Mouse (Mus musculus): ENCODE results near the gene Stat4. TPM values are rescaled to one million over a fixed set of nuclear protein-coding genes. Genes with fewer than 3 reads are reported as not detected.

Stat4 gene
- polyA plus RNA-seq (2015; fragmentation: Nextera tagmentation; extraction: Ambion mirVana): 1.9 and 5.1 TPM in 2 replicates

DNA sequence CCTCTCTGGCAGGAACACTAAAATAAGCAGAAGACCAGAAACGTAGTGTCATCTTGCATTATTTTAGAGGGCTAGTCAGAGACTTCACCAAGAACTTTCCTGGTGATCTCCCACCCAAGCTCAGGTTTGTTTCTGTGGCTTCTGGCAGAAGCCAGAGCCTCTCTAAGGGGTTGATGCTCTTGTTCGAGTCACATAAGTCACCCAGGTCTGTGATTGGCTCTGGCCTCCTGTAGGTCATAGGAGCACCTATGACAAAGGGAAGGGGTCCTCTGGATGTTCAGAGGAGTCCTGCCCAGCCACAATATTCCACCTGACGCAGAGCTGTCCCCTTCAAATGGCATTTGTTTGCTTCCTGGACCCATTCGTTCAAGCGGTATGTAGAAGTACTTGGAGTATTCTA, at the start of gene Stat4:
TSS of gene Stat4 (plus strand) at position 301 of the 400 bp plus-strand sequence.
- H3K27ac ChIP-seq: no peak within 1 kb of the TSS
- 83% methylated on average over 5 of the region's 5 CpGs for WGBS
- no peak for ATAC-seq (replicated peaks; ENCODE audit: insufficient number of reproducible peaks, insufficient read depth, low FRiP score, low read depth)
- H3K4me1 ChIP-seq (replicated peaks): peaks cover 2% of the 10 kb centered on the region; the same call in 1 of the 2 replicates
- H3K36me3 ChIP-seq: no peaks in the 10 kb centered on the region
- H3K4me2 ChIP-seq: no peak within 1 kb of the TSS
- no peak within 1 kb of the TSS for H3K9ac ChIP-seq
- no peaks in the 10 kb centered on the region for H3K27me3 ChIP-seq
- H3K4me3 ChIP-seq: no peak within 1 kb of the TSS
- no peaks in the 10 kb centered on the region for H3K9me3 ChIP-seq (replicated peaks)

DNA sequence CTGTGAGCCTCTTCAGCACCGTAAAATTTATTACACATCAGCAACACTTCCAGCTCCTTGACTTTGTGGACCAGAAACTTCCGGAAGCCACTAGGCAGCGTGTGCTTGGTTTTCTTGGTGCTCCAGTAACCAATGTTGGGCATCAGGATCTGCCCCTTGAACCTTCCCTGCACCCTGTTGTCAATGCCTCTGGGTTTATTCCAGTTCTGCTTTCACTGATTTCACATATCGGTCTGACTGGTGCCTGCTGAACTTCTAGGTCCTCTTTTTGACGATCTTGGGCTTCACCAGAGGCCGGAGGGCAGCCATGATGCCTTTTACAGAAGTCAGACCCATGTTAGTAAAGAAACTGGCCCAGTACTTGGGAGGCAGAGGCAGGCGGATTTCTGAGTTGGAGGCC, 48.6 kb upstream of the Stat4 start:
- no peak overlapping the region for H3K4me3 ChIP-seq
- no peaks in the 10 kb centered on the region for H3K36me3 ChIP-seq
- H3K9ac ChIP-seq: no peak overlapping the region
- H3K9me3 ChIP-seq (replicated peaks): no peaks in the 10 kb centered on the region
- peaks cover 5% of the 10 kb centered on the region for H3K4me1 ChIP-seq (replicated peaks)
- H3K27ac ChIP-seq: no peak overlapping the region
- H3K4me2 ChIP-seq: no peak overlapping the region
- ATAC-seq (replicated peaks; ENCODE audit: insufficient number of reproducible peaks, insufficient read depth, low FRiP score, low read depth): no peak
- no peaks in the 10 kb centered on the region for H3K27me3 ChIP-seq
- WGBS: 88% methylated on average over 7 of the region's 7 CpGs

DNA sequence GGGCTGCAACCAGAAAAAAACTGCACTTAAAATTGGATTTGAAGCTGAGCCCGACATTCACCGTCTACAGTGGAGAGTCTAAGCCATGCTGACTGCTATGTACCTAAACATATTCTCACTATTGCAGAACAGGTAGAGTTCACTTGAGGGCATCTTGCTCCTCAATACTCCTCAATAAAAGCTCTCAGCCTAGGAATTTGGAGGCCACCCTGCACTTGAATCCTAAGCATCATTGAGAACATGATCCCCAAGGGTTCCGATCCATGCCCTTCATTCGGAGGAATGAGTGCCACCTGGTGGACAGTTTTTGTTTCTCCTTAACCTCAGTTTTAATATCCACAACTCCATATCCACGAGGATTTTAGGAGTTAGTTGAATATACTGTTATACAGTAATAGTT, 42.2 kb upstream of the Stat4 start:
- 43% methylated on average over 5 of the region's 5 CpGs for WGBS
- no peaks in the 10 kb centered on the region for H3K9me3 ChIP-seq (replicated peaks)
- ATAC-seq (replicated peaks; ENCODE audit: insufficient number of reproducible peaks, insufficient read depth, low FRiP score, low read depth): no peak

DNA sequence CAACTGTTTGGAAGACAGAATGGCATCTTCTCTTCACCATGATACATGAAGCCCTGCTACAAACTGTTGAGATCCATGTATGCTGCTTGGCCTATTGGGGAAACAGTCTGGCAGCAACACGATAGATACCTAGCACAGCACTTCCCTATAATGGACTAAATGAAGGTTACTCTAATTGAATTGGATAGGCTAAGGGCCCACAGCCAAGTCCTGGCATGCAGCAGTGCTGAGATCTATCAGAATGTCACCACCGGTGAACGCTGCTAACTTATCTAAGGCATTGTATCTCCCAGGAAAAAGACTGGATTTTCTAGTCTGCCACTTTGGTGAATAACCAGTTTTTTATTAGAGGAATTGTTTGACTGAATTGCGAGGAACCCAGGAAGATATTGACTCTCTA, 39.8 kb upstream of the Stat4 start:
- 43% methylated on average over 4 of the region's 4 CpGs for WGBS
- no peaks in the 10 kb centered on the region for H3K27me3 ChIP-seq
- H3K9me3 ChIP-seq (replicated peaks): no peaks in the 10 kb centered on the region
- H3K4me2 ChIP-seq: no peak overlapping the region
- H3K4me1 ChIP-seq (replicated peaks): no peaks in the 10 kb centered on the region
- no peaks in the 10 kb centered on the region for H3K36me3 ChIP-seq
- no peak for ATAC-seq (replicated peaks; ENCODE audit: insufficient number of reproducible peaks, insufficient read depth, low FRiP score, low read depth)
- no peak overlapping the region for H3K9ac ChIP-seq
- no peak overlapping the region for H3K4me3 ChIP-seq
- no peak overlapping the region for H3K27ac ChIP-seq

More for the DNA sequence above, 42.2 kb upstream of the Stat4 start:
- Histone ChIP-seq H3K27ac (no peak overlapping the region), H3K4me1 (replicated peaks) (no peaks in the 10 kb centered on the region), H3K36me3 (no peaks in the 10 kb centered on the region), H3K27me3 (no peaks in the 10 kb centered on the region), H3K9ac (no peak overlapping the region), H3K4me2 (no peak overlapping the region), H3K4me3 (no peak overlapping the region)

- Histone ChIP-seq H3K4me1 (replicated peaks) (peaks cover 7% of the 10 kb centered on the region), H3K36me3 (no peaks in the 10 kb centered on the region), H3K9ac (no peak overlapping the region), H3K4me3 (no peak overlapping the region), H3K9me3 (replicated peaks) (no peaks in the 10 kb centered on the region), H3K27me3 (no peaks in the 10 kb centered on the region), H3K27ac (no peak overlapping the region), H3K4me2 (no peak overlapping the region)
- no peak for ATAC-seq (replicated peaks; ENCODE audit: insufficient number of reproducible peaks, insufficient read depth, low FRiP score, low read depth)
- WGBS: 86% methylated on average over 2 of the region's 2 CpGs
Observed at GRCm38 (mm10) chr1:51964647-51965046, 22.3 kb upstream of the Stat4 start.

DNA sequence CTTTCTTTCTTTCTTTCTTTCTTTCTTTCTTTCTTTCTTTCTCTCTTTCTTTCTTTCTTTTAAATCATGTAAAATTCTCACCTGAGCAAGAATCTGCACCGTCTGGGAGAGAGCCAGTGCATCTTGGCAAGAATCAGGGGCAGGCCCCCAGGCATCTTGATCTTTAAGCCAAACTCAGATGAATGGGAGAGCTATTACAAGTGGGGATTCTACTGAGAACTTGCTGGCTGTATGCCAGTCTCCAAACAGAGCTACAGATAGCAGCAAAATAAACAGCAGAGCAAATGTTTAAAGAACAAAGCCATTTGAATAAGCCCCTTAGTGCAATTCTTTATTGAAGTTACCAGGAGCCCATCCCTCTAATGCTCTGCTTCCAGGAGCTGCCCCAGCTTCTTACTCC, 18.0 kb upstream of the Stat4 start:
- Histone ChIP-seq H3K9ac (no peak overlapping the region), H3K4me3 (no peak overlapping the region), H3K9me3 (replicated peaks) (no peaks in the 10 kb centered on the region), H3K27ac (no peak overlapping the region), H3K36me3 (no peaks in the 10 kb centered on the region), H3K27me3 (no peaks in the 10 kb centered on the region), H3K4me2 (no peak overlapping the region), H3K4me1 (replicated peaks) (peaks cover 7% of the 10 kb centered on the region)
- no peak for ATAC-seq (replicated peaks; ENCODE audit: insufficient number of reproducible peaks, insufficient read depth, low FRiP score, low read depth)
- 11% methylated on average over 1 of the region's 1 CpGs for WGBS

DNA sequence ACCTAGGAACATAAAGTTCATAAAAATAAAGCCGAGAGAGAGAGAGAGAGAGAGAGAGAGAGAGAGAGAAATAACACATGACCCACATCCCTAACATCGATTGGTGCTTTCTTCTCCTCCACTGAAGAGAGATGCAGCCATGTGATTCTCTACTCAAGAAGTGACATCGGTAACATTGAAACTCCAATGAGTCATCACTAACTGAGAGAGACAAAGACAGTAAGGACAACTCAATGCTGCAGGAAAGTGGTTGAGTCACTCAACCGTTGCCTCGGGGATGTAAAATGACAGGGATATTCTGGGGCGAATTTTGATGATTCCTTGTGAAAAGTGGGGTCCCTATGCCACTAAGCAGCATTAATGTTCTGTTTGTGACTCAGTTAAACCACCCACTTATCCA, 16.8 kb upstream of the Stat4 start:
- Histone ChIP-seq H3K4me3 (no peak overlapping the region), H3K27me3 (no peaks in the 10 kb centered on the region), H3K27ac (no peak overlapping the region), H3K4me2 (no peak overlapping the region), H3K9me3 (replicated peaks) (no peaks in the 10 kb centered on the region), H3K36me3 (no peaks in the 10 kb centered on the region), H3K9ac (no peak overlapping the region), H3K4me1 (replicated peaks) (peaks cover 7% of the 10 kb centered on the region)
- 69% methylated on average over 6 of the region's 6 CpGs for WGBS
- ATAC-seq (replicated peaks; ENCODE audit: insufficient number of reproducible peaks, insufficient read depth, low FRiP score, low read depth): no peak

- Histone ChIP-seq H3K9ac (no peak overlapping the region), H3K4me2 (no peak overlapping the region), H3K27me3 (no peaks in the 10 kb centered on the region), H3K27ac (no peak overlapping the region), H3K4me3 (no peak overlapping the region), H3K36me3 (no peaks in the 10 kb centered on the region), H3K9me3 (replicated peaks) (no peaks in the 10 kb centered on the region), H3K4me1 (replicated peaks) (no peaks in the 10 kb centered on the region)
- ATAC-seq (replicated peaks; ENCODE audit: insufficient number of reproducible peaks, insufficient read depth, low FRiP score, low read depth): no peak
- WGBS: 53% methylated on average over 5 of the region's 5 CpGs
Observed at GRCm38 (mm10) chr1:51975589-51975988, 11.4 kb upstream of the Stat4 start.

GRCm38 (mm10) chr1:51979048-51979447, 7.9 kb upstream of the Stat4 start:
- Histone ChIP-seq H3K27me3 (no peaks in the 10 kb centered on the region), H3K27ac (no peak overlapping the region), H3K4me1 (replicated peaks) (no peaks in the 10 kb centered on the region), H3K4me3 (no peak overlapping the region), H3K9me3 (replicated peaks) (no peaks in the 10 kb centered on the region), H3K9ac (no peak overlapping the region), H3K36me3 (no peaks in the 10 kb centered on the region), H3K4me2 (no peak overlapping the region)
- WGBS: 89% methylated on average over 5 of the region's 5 CpGs
- ATAC-seq (replicated peaks; ENCODE audit: insufficient number of reproducible peaks, insufficient read depth, low FRiP score, low read depth): no peak

DNA sequence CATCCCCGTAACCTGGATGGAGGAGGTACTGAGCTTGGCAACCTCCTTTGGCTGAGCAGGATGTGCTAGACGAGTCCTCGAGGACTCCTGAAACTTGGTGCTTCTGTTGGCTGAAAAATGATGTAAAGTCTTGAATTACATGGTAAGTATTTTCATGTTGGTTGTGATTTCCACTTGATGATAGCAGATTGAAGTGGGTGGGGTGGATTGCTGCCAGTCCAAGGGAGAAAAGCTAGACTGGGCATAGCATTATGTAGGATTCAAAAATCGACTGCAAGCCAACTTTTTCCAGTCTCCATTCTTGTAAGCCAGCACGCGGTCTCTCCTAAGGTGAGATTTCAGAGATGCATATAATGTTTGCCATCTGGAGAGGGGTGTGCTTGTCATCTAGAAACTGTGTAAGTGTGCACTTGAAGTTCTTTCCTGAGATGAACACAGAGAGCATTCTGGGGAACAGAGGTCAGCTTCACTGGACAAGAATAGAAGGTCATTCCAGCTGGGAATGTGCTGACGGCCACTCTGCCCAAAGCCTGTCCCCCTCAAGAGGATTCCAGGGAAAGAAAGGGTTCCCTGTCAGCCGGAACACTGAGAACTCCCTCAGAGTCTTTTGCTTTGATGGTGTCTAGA, 5.1 kb downstream of the Stat4 start:
- no peaks in the 10 kb centered on the region for H3K27me3 ChIP-seq
- H3K9me3 ChIP-seq (replicated peaks): no peaks in the 10 kb centered on the region
- H3K36me3 ChIP-seq: no peaks in the 10 kb centered on the region
- H3K4me1 ChIP-seq (replicated peaks): peaks cover 24% of the 10 kb centered on the region
- peak overlapping the region; percentile 47 for H3K27ac ChIP-seq
- H3K4me2 ChIP-seq: no peak overlapping the region
- ATAC-seq (replicated peaks; ENCODE audit: insufficient number of reproducible peaks, insufficient read depth, low FRiP score, low read depth): no peak
- H3K4me3 ChIP-seq: no peak overlapping the region
- no peak overlapping the region for H3K9ac ChIP-seq
- 55% methylated on average over 8 of the region's 8 CpGs for WGBS

DNA sequence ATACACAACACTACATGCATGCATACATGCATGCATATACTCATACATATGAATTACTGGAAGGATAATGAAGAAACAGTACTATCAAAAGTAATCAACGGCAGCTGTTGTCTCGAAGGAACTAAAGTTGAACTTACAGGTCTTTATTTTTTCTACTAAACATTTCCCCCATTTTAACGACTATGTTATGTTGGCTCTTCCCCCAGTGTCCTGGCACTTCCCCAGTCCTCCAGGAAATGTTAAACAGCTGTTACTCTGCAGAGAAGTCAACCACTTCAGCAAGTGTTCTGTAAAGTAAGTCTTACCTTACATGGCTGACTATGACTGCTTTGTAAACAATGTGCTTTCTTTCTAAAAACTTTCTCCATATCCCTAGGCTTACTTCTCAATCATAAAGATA, 9.1 kb downstream of the Stat4 start:
- no peak overlapping the region for H3K4me2 ChIP-seq
- H3K27me3 ChIP-seq: no peaks in the 10 kb centered on the region; the same call in 1 of the 2 replicates
- WGBS: 46% methylated on average over 3 of the region's 3 CpGs
- peaks cover 32% of the 10 kb centered on the region for H3K4me1 ChIP-seq (replicated peaks)
- ATAC-seq (replicated peaks; ENCODE audit: insufficient number of reproducible peaks, insufficient read depth, low FRiP score, low read depth): no peak
- no peak overlapping the region for H3K9ac ChIP-seq
- H3K9me3 ChIP-seq (replicated peaks): no peaks in the 10 kb centered on the region
- no peaks in the 10 kb centered on the region for H3K36me3 ChIP-seq
- no peak overlapping the region for H3K4me3 ChIP-seq
- H3K27ac ChIP-seq: peak overlapping the region; percentile 84
